Mouse (Mus musculus) limb, embryonic 14.5 days (tissue): Measurements from ENCODE around the gene Sult6b2. TPM values are rescaled to one million over a fixed set of nuclear protein-coding genes. Genes with fewer than 3 reads are reported as not detected.

Experiments
- ATAC-seq: fragments of 200-750 bp; cut with Nextera tagmentation; 2 replicates; pipeline ENCODE4 v1.8.0; 2017; ENCODE audit warnings: low read depth, moderate number of reproducible peaks, moderate TSS enrichment; ENCODE audit not compliant: low FRiP score
- DNase-seq: peaks from one replicate; pipeline ENCODE4 v3.0.0-alpha.2; 2015; ENCODE audit warnings: low spot score
- H3K27ac ChIP-seq: fragments of 300-500 bp; sonication (generic); replicated peaks from 2 replicates; pipeline ENCODE4 v1.5.1; 2014; ENCODE audit warnings: low read depth, mild to moderate bottlenecking, low read length, moderate library complexity, mixed read lengths
- H3K27me3 ChIP-seq: fragments of 300-500 bp; sonication (generic); 2 replicates; pipeline ENCODE4 v1.6.1; 2014; ENCODE audit warnings: low read length, mixed read lengths; ENCODE audit not compliant: control insufficient read depth, insufficient read depth
- H3K36me3 ChIP-seq: fragments of 300-500 bp; sonication (generic); 2 replicates; pipeline ENCODE4 v1.6.1; 2014; ENCODE audit warnings: mild to moderate bottlenecking, low read length, moderate library complexity, mixed read lengths; ENCODE audit not compliant: control insufficient read depth, insufficient read depth
- H3K4me1 ChIP-seq: fragments of 300-500 bp; sonication (generic); 2 replicates; pipeline ENCODE4 v1.6.1; 2014; ENCODE audit warnings: antibody characterized with exemption, low read length, mixed read lengths; ENCODE audit not compliant: control insufficient read depth, insufficient read depth
- H3K4me2 ChIP-seq: fragments of 300-500 bp; sonication (generic); replicated peaks from 2 replicates; pipeline ENCODE4 v1.6.1; 2014; ENCODE audit warnings: low read depth, mild to moderate bottlenecking, low read length, moderate library complexity; ENCODE audit not compliant: severe bottlenecking
- H3K4me3 ChIP-seq: fragments of 300-500 bp; sonication (generic); replicated peaks from 2 replicates; pipeline ENCODE4 v1.5.1; 2014; ENCODE audit warnings: low read length
- H3K9ac ChIP-seq: fragments of 300-500 bp; sonication (generic); 2 replicates; pipeline ENCODE4 v1.6.1; 2014; ENCODE audit warnings: mild to moderate bottlenecking, low read depth, low read length, moderate library complexity; ENCODE audit not compliant: severe bottlenecking
- H3K9me3 ChIP-seq: fragments of 300-500 bp; sonication (generic); 2 replicates; pipeline ENCODE4 v1.6.1; 2016; ENCODE audit warnings: low read length; ENCODE audit not compliant: control insufficient read depth
- POLR2A ChIP-seq: fragments of 200-500 bp; IDR thresholded peaks from 2 replicates; pipeline ENCODE4 v1.8.0; 2012; ENCODE audit warnings: inconsistent platforms, mild to moderate bottlenecking, moderate library complexity, borderline replicate concordance; ENCODE audit not compliant: insufficient read depth, insufficient read length; ENCODE audit errors: extremely low read depth
- WGBS: fragments of 180-500 bp; shearing (Covaris S2); extraction: QIAGEN DNeasy Blood & Tissue Kit; methylation state at CpG from one replicate; pipeline ENCODE4 v1.1.7; 2014; 5-methylcytosine and 5-hydroxymethylcytosine counted together
- polyA plus RNA-seq, 2 experiments: library from polyadenylated mRNA; depleted of rRNA in 1 of 2; stranded (reverse) in 1 of 2; unstranded in 1 of 2; fragments of >200 nt; fragmentation: Nextera tagmentation in 1 of 2; extraction: Ambion mirVana in 1 of 2; gene quantifications; 2 replicates each; pipeline versions ENCODE4 v1.2.1 to v1.2.3; 2012 to 2014

The Sult6b2 gene
- polyA plus RNA-seq, 2 experiments, result 0.13 TPM; not detected in 1

- Histone ChIP-seq H3K9ac (no peak overlapping the region), H3K4me3 (no peak overlapping the region), H3K27ac (no peak overlapping the region), H3K9me3 (no peaks in the 10 kb centered on the region), H3K4me2 (no peak overlapping the region), H3K36me3 (no peaks in the 10 kb centered on the region), H3K27me3 (no peaks in the 10 kb centered on the region), H3K4me1 (no peaks in the 10 kb centered on the region)
- DNase-seq, result no peak
- WGBS, result 93% methylated on average over 4 of the region's 4 CpGs
- TF ChIP-seq POLR2A, result no peak
- ATAC-seq, result no peak
Observed at GRCm38 (mm10) chr6:142846855-142847254, 42.6 kb upstream of the Sult6b2 start.

- Histone ChIP-seq H3K36me3 (no peaks in the 10 kb centered on the region), H3K4me2 (no peak overlapping the region), H3K4me1 (no peaks in the 10 kb centered on the region), H3K9ac (no peak overlapping the region), H3K9me3 (no peaks in the 10 kb centered on the region), H3K4me3 (no peak overlapping the region), H3K27ac (no peak overlapping the region), H3K27me3 (no peaks in the 10 kb centered on the region)
- no peak for TF ChIP-seq POLR2A
- no peak for ATAC-seq
- DNase-seq, result no peak
- 78% methylated on average over 4 of the region's 4 CpGs for WGBS
Observed at GRCm38 (mm10) chr6:142845066-142845465, 40.8 kb upstream of the Sult6b2 start.

- no peak for ATAC-seq
Observed at GRCm38 (mm10) chr6:142844061-142844460, 39.8 kb upstream of the Sult6b2 start.

GRCm38 (mm10) chr6:142838501-142838900 is 34.2 kb upstream of the Sult6b2 start:
- Histone ChIP-seq H3K27me3 (no peaks in the 10 kb centered on the region), H3K4me3 (no peak overlapping the region), H3K4me1 (no peaks in the 10 kb centered on the region), H3K36me3 (no peaks in the 10 kb centered on the region), H3K27ac (no peak overlapping the region), H3K9me3 (no peaks in the 10 kb centered on the region), H3K9ac (no peak overlapping the region), H3K4me2 (no peak overlapping the region)
- ATAC-seq (no peak), DNase-seq (no peak)
- 86% methylated on average over 1 of the region's 1 CpGs for WGBS
- TF ChIP-seq POLR2A, result no peak

More at GRCm38 (mm10) chr6:142844061-142844460, 39.8 kb upstream of the Sult6b2 start:
- TF ChIP-seq POLR2A, result no peak
- H3K4me1 ChIP-seq, result no peaks in the 10 kb centered on the region
- 80% methylated on average over 4 of the region's 4 CpGs for WGBS
- no peak overlapping the region for H3K9ac ChIP-seq
- no peak for DNase-seq
- no peak overlapping the region for H3K4me3 ChIP-seq
- no peaks in the 10 kb centered on the region for H3K27me3 ChIP-seq
- no peaks in the 10 kb centered on the region for H3K36me3 ChIP-seq
- H3K9me3 ChIP-seq, result no peaks in the 10 kb centered on the region
- H3K4me2 ChIP-seq, result no peak overlapping the region
- H3K27ac ChIP-seq, result no peak overlapping the region

- no peak for TF ChIP-seq POLR2A
- no peak for DNase-seq
- Histone ChIP-seq H3K4me3 (no peak overlapping the region), H3K9me3 (no peaks in the 10 kb centered on the region), H3K27ac (no peak overlapping the region), H3K4me2 (no peak overlapping the region), H3K27me3 (no peaks in the 10 kb centered on the region), H3K4me1 (no peaks in the 10 kb centered on the region), H3K9ac (no peak overlapping the region), H3K36me3 (no peaks in the 10 kb centered on the region)
- WGBS, result 77% methylated on average over 9 of the region's 9 CpGs
- no peak for ATAC-seq
Observed at GRCm38 (mm10) chr6:142837326-142837725, 33.0 kb upstream of the Sult6b2 start.

- no peak overlapping the region for H3K9ac ChIP-seq
- no peak overlapping the region for H3K4me3 ChIP-seq
- 55% methylated on average over 18 of the region's 18 CpGs for WGBS
- no peaks in the 10 kb centered on the region for H3K4me1 ChIP-seq
- no peak overlapping the region for H3K27ac ChIP-seq
- no peaks in the 10 kb centered on the region for H3K27me3 ChIP-seq
- no peaks in the 10 kb centered on the region for H3K36me3 ChIP-seq
- TF ChIP-seq POLR2A, result no peak
- ATAC-seq, result peak; percentile 44; the same call in 1 of the 2 replicates
- no peaks in the 10 kb centered on the region for H3K9me3 ChIP-seq
- H3K4me2 ChIP-seq, result no peak overlapping the region
- DNase-seq, result peak; percentile 7
Observed at GRCm38 (mm10) chr6:142835726-142836125, 31.4 kb upstream of the Sult6b2 start.
